Mouse (Mus musculus): ENCODE measurements around the gene Frmpd4. TPM values are rescaled to one million over a fixed set of nuclear protein-coding genes. Genes with fewer than 3 reads are reported as not detected.

The Frmpd4 gene
- polyA plus RNA-seq, 1 experiment = not detected

GRCm38 (mm10) chrX:167984835-167985234 is 592.2 kb downstream of the Frmpd4 start:
- Histone ChIP-seq H3K4me1 (ENCODE audit: control insufficient read depth, insufficient read depth, low read length) (no peaks in the 10 kb centered on the region), H3K27me3 (ENCODE audit: control insufficient read depth, insufficient read depth, low read length) (no peaks in the 10 kb centered on the region)
- TF ChIP-seq CTCF (IDR thresholded peaks at IDR 0.05; ENCODE audit: control insufficient read depth, insufficient read depth, insufficient replicate concordance, low read depth, low read length) (no peak), POLR2A (IDR thresholded peaks at IDR 0.05; ENCODE audit: control insufficient read depth, low read depth, low read length) (no peak)

GRCm38 (mm10) chrX:167951207-167951606 is 625.8 kb downstream of the Frmpd4 start:
- H3K27me3 ChIP-seq (ENCODE audit: control insufficient read depth, insufficient read depth, low read length) = no peaks in the 10 kb centered on the region
- no peak for TF ChIP-seq POLR2A (IDR thresholded peaks at IDR 0.05; ENCODE audit: control insufficient read depth, low read depth, low read length)
- no peak for TF ChIP-seq CTCF (IDR thresholded peaks at IDR 0.05; ENCODE audit: control insufficient read depth, insufficient read depth, insufficient replicate concordance, low read depth, low read length)

More at GRCm38 (mm10) chrX:167984835-167985234, 592.2 kb downstream of the Frmpd4 start:
- Histone ChIP-seq H3K36me3 (ENCODE audit: control insufficient read depth, insufficient read depth, low read length) (no peaks in the 10 kb centered on the region), H3K4me3 (ENCODE audit: control insufficient read depth, low read depth, low read length) (no peak overlapping the region), H3K27ac (ENCODE audit: control insufficient read depth, insufficient read depth, low read depth, low read length) (no peak overlapping the region)

GRCm38 (mm10) chrX:167909483-167909882 is 667.5 kb downstream of the Frmpd4 start:
- H3K36me3 ChIP-seq (ENCODE audit: control insufficient read depth, insufficient read depth, low read length) = no peaks in the 10 kb centered on the region
- no peak overlapping the region for H3K27ac ChIP-seq (ENCODE audit: control insufficient read depth, insufficient read depth, low read depth, low read length)
- no peak overlapping the region for H3K4me3 ChIP-seq (ENCODE audit: control insufficient read depth, low read depth, low read length)
- H3K27me3 ChIP-seq (ENCODE audit: control insufficient read depth, insufficient read depth, low read length) = no peaks in the 10 kb centered on the region
- no peaks in the 10 kb centered on the region for H3K4me1 ChIP-seq (ENCODE audit: control insufficient read depth, insufficient read depth, low read length)
- TF ChIP-seq POLR2A (IDR thresholded peaks at IDR 0.05; ENCODE audit: control insufficient read depth, low read depth, low read length) (no peak), CTCF (IDR thresholded peaks at IDR 0.05; ENCODE audit: control insufficient read depth, insufficient read depth, insufficient replicate concordance, low read depth, low read length) (no peak)

More at GRCm38 (mm10) chrX:167951207-167951606, 625.8 kb downstream of the Frmpd4 start:
- Histone ChIP-seq H3K4me1 (ENCODE audit: control insufficient read depth, insufficient read depth, low read length) (no peaks in the 10 kb centered on the region), H3K27ac (ENCODE audit: control insufficient read depth, insufficient read depth, low read depth, low read length) (no peak overlapping the region), H3K36me3 (ENCODE audit: control insufficient read depth, insufficient read depth, low read length) (no peaks in the 10 kb centered on the region), H3K4me3 (ENCODE audit: control insufficient read depth, low read depth, low read length) (no peak overlapping the region)

- Histone ChIP-seq H3K27me3 (ENCODE audit: control insufficient read depth, insufficient read depth, low read length) (no peaks in the 10 kb centered on the region), H3K36me3 (ENCODE audit: control insufficient read depth, insufficient read depth, low read length) (no peaks in the 10 kb centered on the region), H3K4me3 (ENCODE audit: control insufficient read depth, low read depth, low read length) (no peak overlapping the region), H3K4me1 (ENCODE audit: control insufficient read depth, insufficient read depth, low read length) (no peaks in the 10 kb centered on the region), H3K27ac (ENCODE audit: control insufficient read depth, insufficient read depth, low read depth, low read length) (no peak overlapping the region)
- no peak for TF ChIP-seq POLR2A (IDR thresholded peaks at IDR 0.05; ENCODE audit: control insufficient read depth, low read depth, low read length)
- no peak for TF ChIP-seq CTCF (IDR thresholded peaks at IDR 0.05; ENCODE audit: control insufficient read depth, insufficient read depth, insufficient replicate concordance, low read depth, low read length)
These were observed 676.0 kb downstream of the Frmpd4 start for GRCm38 (mm10) chrX:167901046-167901445.

- Histone ChIP-seq H3K36me3 (ENCODE audit: control insufficient read depth, insufficient read depth, low read length) (no peaks in the 10 kb centered on the region), H3K27ac (ENCODE audit: control insufficient read depth, insufficient read depth, low read depth, low read length) (no peak overlapping the region), H3K27me3 (ENCODE audit: control insufficient read depth, insufficient read depth, low read length) (no peaks in the 10 kb centered on the region), H3K4me3 (ENCODE audit: control insufficient read depth, low read depth, low read length) (no peak overlapping the region), H3K4me1 (ENCODE audit: control insufficient read depth, insufficient read depth, low read length) (no peaks in the 10 kb centered on the region)
- no peak for TF ChIP-seq POLR2A (IDR thresholded peaks at IDR 0.05; ENCODE audit: control insufficient read depth, low read depth, low read length)
- no peak for TF ChIP-seq CTCF (IDR thresholded peaks at IDR 0.05; ENCODE audit: control insufficient read depth, insufficient read depth, insufficient replicate concordance, low read depth, low read length)
These were observed 722.2 kb downstream of the Frmpd4 start for GRCm38 (mm10) chrX:167854821-167855220.

GRCm38 (mm10) chrX:167832543-167832942 is 744.5 kb downstream of the Frmpd4 start:
- no peak overlapping the region for H3K4me3 ChIP-seq (ENCODE audit: control insufficient read depth, low read depth, low read length)

GRCm38 (mm10) chrX:167828456-167828855 is 748.6 kb downstream of the Frmpd4 start:
- Histone ChIP-seq H3K27me3 (ENCODE audit: control insufficient read depth, insufficient read depth, low read length) (no peaks in the 10 kb centered on the region), H3K36me3 (ENCODE audit: control insufficient read depth, insufficient read depth, low read length) (no peaks in the 10 kb centered on the region), H3K4me3 (ENCODE audit: control insufficient read depth, low read depth, low read length) (no peak overlapping the region), H3K27ac (ENCODE audit: control insufficient read depth, insufficient read depth, low read depth, low read length) (no peak overlapping the region), H3K4me1 (ENCODE audit: control insufficient read depth, insufficient read depth, low read length) (no peaks in the 10 kb centered on the region)
- TF ChIP-seq CTCF (IDR thresholded peaks at IDR 0.05; ENCODE audit: control insufficient read depth, insufficient read depth, insufficient replicate concordance, low read depth, low read length) (no peak), POLR2A (IDR thresholded peaks at IDR 0.05; ENCODE audit: control insufficient read depth, low read depth, low read length) (no peak)

More at GRCm38 (mm10) chrX:167832543-167832942, 744.5 kb downstream of the Frmpd4 start:
- Histone ChIP-seq H3K36me3 (ENCODE audit: control insufficient read depth, insufficient read depth, low read length) (no peaks in the 10 kb centered on the region), H3K27ac (ENCODE audit: control insufficient read depth, insufficient read depth, low read depth, low read length) (no peak overlapping the region), H3K4me1 (ENCODE audit: control insufficient read depth, insufficient read depth, low read length) (no peaks in the 10 kb centered on the region), H3K27me3 (ENCODE audit: control insufficient read depth, insufficient read depth, low read length) (no peaks in the 10 kb centered on the region)
- no peak for TF ChIP-seq CTCF (IDR thresholded peaks at IDR 0.05; ENCODE audit: control insufficient read depth, insufficient read depth, insufficient replicate concordance, low read depth, low read length)
- TF ChIP-seq POLR2A (IDR thresholded peaks at IDR 0.05; ENCODE audit: control insufficient read depth, low read depth, low read length) = no peak

- TF ChIP-seq POLR2A (IDR thresholded peaks at IDR 0.05; ENCODE audit: control insufficient read depth, low read depth, low read length) = no peak
- TF ChIP-seq CTCF (IDR thresholded peaks at IDR 0.05; ENCODE audit: control insufficient read depth, insufficient read depth, insufficient replicate concordance, low read depth, low read length) = peak; percentile 25; the same call in 1 of the 2 replicates
- H3K27ac ChIP-seq (ENCODE audit: control insufficient read depth, insufficient read depth, low read depth, low read length) = no peak overlapping the region
- no peak overlapping the region for H3K4me3 ChIP-seq (ENCODE audit: control insufficient read depth, low read depth, low read length)
- no peaks in the 10 kb centered on the region for H3K36me3 ChIP-seq (ENCODE audit: control insufficient read depth, insufficient read depth, low read length)
- no peaks in the 10 kb centered on the region for H3K27me3 ChIP-seq (ENCODE audit: control insufficient read depth, insufficient read depth, low read length)
- no peaks in the 10 kb centered on the region for H3K4me1 ChIP-seq (ENCODE audit: control insufficient read depth, insufficient read depth, low read length)
These were observed 759.7 kb downstream of the Frmpd4 start for GRCm38 (mm10) chrX:167817363-167817762.
